Mouse (Mus musculus) neural tube, embryonic 12.5 days (tissue): ENCODE measurements around the gene Sh3pxd2a. TPM values are rescaled to one million over a fixed set of nuclear protein-coding genes. Genes with fewer than 3 reads are reported as not detected.

Experiments
- ATAC-seq: fragments of 200-750 bp; cut with Nextera tagmentation; 2 replicates; pipeline ENCODE4 v1.8.0; 2017; ENCODE audit warnings: low read depth, mild to moderate bottlenecking, moderate TSS enrichment, moderate library complexity; ENCODE audit not compliant: low FRiP score
- H3K27ac ChIP-seq: fragments of 300-500 bp; sonication (generic); 2 replicates; pipeline ENCODE4 v1.5.1; 2016
- H3K27me3 ChIP-seq: fragments of 300-500 bp; sonication (generic); replicated peaks from 2 replicates; pipeline ENCODE4 v1.6.1; 2016; ENCODE audit warnings: mild to moderate bottlenecking
- H3K36me3 ChIP-seq: fragments of 300-500 bp; sonication (generic); 2 replicates; pipeline ENCODE4 v1.6.1; 2016; ENCODE audit warnings: mild to moderate bottlenecking
- H3K4me1 ChIP-seq: fragments of 300-500 bp; sonication (generic); 2 replicates; pipeline ENCODE4 v1.6.1; 2016
- H3K4me2 ChIP-seq: fragments of 300-500 bp; sonication (generic); replicated peaks from 2 replicates; pipeline ENCODE4 v1.6.1; 2016; ENCODE audit warnings: mild to moderate bottlenecking
- H3K4me3 ChIP-seq: fragments of 300-500 bp; sonication (generic); 2 replicates; pipeline ENCODE4 v1.5.1; 2016
- H3K9ac ChIP-seq: fragments of 300-500 bp; sonication (generic); 2 replicates; pipeline ENCODE4 v1.6.1; 2016; ENCODE audit warnings: mild to moderate bottlenecking
- H3K9me3 ChIP-seq: fragments of 300-500 bp; sonication (generic); 2 replicates; pipeline ENCODE4 v1.6.1; 2016; ENCODE audit warnings: mild to moderate bottlenecking
- WGBS: fragments of 180-500 bp; shearing (Covaris S2); methylation state at CpG from one replicate; pipeline ENCODE4 v1.1.7; 2016; 5-methylcytosine and 5-hydroxymethylcytosine counted together
- polyA plus RNA-seq: library from polyadenylated mRNA; unstranded; fragments of >200 nt; fragmentation: Nextera tagmentation; extraction: Ambion mirVana; gene quantifications from 2 replicates; pipeline ENCODE4 v1.2.1, GENCODE M21; 2016

Gene Sh3pxd2a
- polyA plus RNA-seq, 1 experiment from 2014 or later, result 4.6 TPM

DNA sequence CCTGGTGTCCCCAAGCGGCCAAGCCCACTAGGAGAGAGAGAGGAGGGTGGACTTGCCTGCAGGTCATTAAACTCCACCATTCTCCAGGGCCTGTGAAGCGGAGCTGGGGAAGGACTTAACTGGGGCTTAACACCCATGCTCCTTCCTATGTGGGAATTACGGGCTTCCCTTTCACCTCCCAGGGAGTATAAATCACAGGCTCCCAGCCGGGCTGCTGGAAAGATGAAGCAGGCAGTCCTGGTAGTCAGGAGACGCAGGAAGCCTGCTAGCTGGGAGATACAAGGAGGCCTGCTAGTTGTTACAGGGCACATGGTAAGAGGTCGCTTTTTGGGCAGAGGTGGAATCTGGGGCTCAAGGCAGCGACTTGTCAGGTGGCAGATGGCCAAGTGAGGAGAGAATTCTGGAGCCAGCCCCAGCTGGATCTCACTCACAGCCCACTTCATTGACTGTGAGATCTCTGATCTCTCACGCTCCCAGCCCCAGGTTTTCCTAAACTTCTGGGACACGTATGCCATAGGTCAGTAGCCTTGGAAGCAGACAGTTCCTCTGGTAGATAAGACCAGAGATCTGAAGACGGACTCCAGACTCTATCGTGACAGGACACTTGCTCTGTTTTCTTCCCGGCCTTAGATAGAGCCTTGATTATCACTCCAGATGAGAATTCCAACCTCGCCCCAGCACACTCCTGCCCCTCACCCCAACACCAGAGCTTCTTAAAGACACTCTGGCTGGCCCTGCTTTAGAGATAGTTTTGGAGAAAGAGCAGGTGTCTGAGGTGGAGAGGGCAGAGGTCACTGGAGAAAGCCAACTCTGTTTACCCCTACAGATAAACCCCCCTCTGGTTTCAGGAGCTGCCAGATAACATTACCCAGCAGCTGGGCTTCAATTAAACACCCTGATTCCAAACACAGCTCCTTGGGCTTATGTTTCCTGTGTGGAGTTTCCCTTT lies 36.1 kb downstream of the Sh3pxd2a start:
- WGBS, result 45% methylated on average over 13 of the region's 13 CpGs
- Histone ChIP-seq H3K27ac (no peak overlapping the region), H3K4me2 (no peak overlapping the region), H3K9me3 (no peaks in the 10 kb centered on the region), H3K9ac (no peak overlapping the region), H3K27me3 (no peaks in the 10 kb centered on the region), H3K4me1 (peaks cover 26% of the 10 kb centered on the region), H3K4me3 (no peak overlapping the region), H3K36me3 (no peaks in the 10 kb centered on the region; the same call in 1 of the 2 replicates)
- no peak for ATAC-seq

DNA sequence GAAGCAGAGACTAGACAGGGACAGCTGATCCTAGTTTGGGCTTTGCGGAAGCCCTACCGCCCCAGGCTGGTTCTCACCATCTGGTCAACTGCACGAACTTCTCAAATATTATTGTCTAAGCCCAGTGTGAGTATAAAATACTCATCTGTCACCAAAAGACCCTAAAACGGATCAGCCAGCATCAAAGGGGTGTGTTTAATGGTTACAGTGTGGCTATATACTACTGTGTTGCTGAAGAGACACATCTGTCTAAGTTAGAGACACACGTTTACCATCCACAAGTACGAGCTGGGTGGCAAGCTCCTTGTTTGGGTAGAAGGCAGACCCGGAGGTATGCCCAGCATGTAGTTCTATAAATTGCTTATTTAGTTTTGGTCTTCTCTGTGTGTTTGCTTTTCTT lies 40.6 kb downstream of the Sh3pxd2a start:
- Histone ChIP-seq H3K9me3 (no peaks in the 10 kb centered on the region), H3K9ac (no peak overlapping the region)
- WGBS, result 79% methylated on average over 7 of the region's 7 CpGs

DNA sequence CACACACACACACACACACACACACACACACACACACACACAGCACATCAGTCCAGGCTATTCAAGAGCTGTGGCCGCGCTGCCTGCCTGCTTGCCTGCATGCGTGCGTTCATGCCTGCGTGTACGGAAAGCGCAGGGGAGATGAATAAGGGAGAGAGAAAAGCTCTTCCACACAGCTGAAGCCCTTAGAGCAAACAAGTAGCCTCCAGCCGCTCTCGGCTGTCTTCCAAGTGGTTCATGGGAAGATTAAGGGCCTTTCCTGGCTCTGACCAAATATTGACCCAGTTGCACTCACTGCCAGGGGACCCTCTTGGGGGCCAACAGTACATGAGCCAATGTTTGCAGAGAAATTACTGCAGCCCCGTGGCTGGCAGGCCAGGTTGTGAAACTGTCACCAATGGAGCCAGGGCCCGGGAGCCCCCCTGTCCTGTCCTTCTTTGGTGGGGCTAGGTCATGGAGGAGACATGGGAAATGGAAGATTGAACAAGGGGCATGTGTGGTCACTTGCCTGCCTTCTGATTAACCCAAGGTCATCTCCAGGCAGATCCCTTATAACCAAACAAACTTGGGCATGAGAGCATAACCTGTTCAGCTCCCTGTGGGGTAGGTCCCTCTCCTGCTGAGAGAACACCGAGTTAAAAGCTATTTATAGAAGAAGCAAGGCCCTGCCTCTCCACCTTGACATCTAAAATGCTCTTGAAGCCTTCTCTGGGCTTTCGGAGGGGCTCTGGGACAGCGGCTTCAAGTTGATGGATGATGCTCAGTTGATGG lies 42.9 kb downstream of the Sh3pxd2a start:
- ATAC-seq, result no peak
- Histone ChIP-seq H3K9me3 (no peaks in the 10 kb centered on the region), H3K4me1 (peaks cover 13% of the 10 kb centered on the region; the same call in 1 of the 2 replicates), H3K4me3 (no peak overlapping the region), H3K9ac (no peak overlapping the region), H3K27me3 (no peaks in the 10 kb centered on the region), H3K36me3 (no peaks in the 10 kb centered on the region; the same call in 1 of the 2 replicates), H3K4me2 (no peak overlapping the region), H3K27ac (no peak overlapping the region)
- WGBS, result 72% methylated on average over 14 of the region's 14 CpGs

More for the DNA sequence above, 40.6 kb downstream of the Sh3pxd2a start:
- no peaks in the 10 kb centered on the region for H3K27me3 ChIP-seq
- no peak for ATAC-seq
- H3K27ac ChIP-seq, result no peak overlapping the region
- peaks cover 28% of the 10 kb centered on the region for H3K4me1 ChIP-seq
- H3K4me2 ChIP-seq, result no peak overlapping the region
- no peak overlapping the region for H3K4me3 ChIP-seq
- H3K36me3 ChIP-seq, result no peaks in the 10 kb centered on the region; the same call in 1 of the 2 replicates

DNA sequence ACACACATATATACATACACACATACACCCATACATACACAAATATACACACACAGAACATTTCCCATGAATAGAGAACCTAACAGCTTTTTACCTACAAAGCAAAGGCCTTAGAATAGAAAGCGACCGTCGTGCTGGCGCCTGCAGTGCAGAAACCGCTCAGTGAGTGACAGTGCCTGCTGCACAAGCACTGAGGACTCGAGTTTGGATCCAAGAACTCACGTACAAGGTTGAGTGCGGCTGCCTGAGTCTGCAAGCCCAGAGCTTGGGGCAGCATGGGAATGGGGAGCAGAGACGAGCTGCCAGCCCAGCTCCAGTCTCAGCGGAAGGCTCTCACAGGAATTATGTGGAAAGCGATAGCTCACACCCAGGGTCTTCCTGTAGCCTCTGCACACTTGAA lies 43.7 kb downstream of the Sh3pxd2a start:
- no peak overlapping the region for H3K27ac ChIP-seq
- H3K36me3 ChIP-seq, result no peaks in the 10 kb centered on the region; the same call in 1 of the 2 replicates
- H3K27me3 ChIP-seq, result no peaks in the 10 kb centered on the region
- WGBS, result 84% methylated on average over 11 of the region's 11 CpGs
- H3K4me2 ChIP-seq, result no peak overlapping the region
- H3K4me1 ChIP-seq, result peaks cover 13% of the 10 kb centered on the region; the same call in 1 of the 2 replicates
- no peak overlapping the region for H3K9ac ChIP-seq
- no peak overlapping the region for H3K4me3 ChIP-seq
- no peaks in the 10 kb centered on the region for H3K9me3 ChIP-seq
- no peak for ATAC-seq

DNA sequence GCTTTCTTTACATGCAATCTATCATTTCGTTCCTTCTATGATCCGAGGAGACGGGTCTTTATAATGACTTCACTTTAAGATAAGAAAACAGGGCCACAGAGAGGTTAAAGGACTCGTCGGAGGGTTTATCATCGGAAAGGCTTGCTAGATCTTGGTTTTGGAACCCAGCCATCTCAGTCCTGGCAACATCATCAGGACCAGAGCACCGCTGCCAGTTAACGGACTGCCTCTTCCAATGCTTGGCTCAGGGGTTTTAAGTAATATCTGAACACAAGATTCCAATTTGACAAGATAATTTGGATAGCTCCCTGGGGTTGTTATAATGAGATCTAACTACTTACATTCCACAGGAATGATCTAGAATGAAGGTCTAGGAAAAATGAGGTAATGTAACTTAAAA lies 45.0 kb downstream of the Sh3pxd2a start:
- H3K4me1 ChIP-seq, result peaks cover 23% of the 10 kb centered on the region
- ATAC-seq, result no peak
- 84% methylated on average over 8 of the region's 8 CpGs for WGBS
- no peak overlapping the region for H3K9ac ChIP-seq
- H3K27ac ChIP-seq, result no peak overlapping the region
- no peaks in the 10 kb centered on the region; the same call in 1 of the 2 replicates for H3K36me3 ChIP-seq
- H3K4me2 ChIP-seq, result no peak overlapping the region
- no peaks in the 10 kb centered on the region for H3K27me3 ChIP-seq
- no peaks in the 10 kb centered on the region for H3K9me3 ChIP-seq
- H3K4me3 ChIP-seq, result no peak overlapping the region

- no peak overlapping the region for H3K9ac ChIP-seq
Observed at GRCm38 (mm10) chr19:47416161-47416560, 48.0 kb downstream of the Sh3pxd2a start.

GRCm38 (mm10) chr19:47414142-47414905 lies 49.9 kb downstream of the Sh3pxd2a start:
- H3K36me3 ChIP-seq, result no peaks in the 10 kb centered on the region
- H3K4me3 ChIP-seq, result no peak overlapping the region
- H3K9ac ChIP-seq, result no peak overlapping the region
- H3K4me2 ChIP-seq, result no peak overlapping the region
- no peak for ATAC-seq
- no peaks in the 10 kb centered on the region for H3K9me3 ChIP-seq
- WGBS, result 66% methylated on average over 13 of the region's 13 CpGs
- H3K27me3 ChIP-seq, result no peaks in the 10 kb centered on the region
- peaks cover 10% of the 10 kb centered on the region for H3K4me1 ChIP-seq
- no peak overlapping the region for H3K27ac ChIP-seq

More at GRCm38 (mm10) chr19:47416161-47416560, 48.0 kb downstream of the Sh3pxd2a start:
- Histone ChIP-seq H3K4me3 (no peak overlapping the region), H3K9me3 (no peaks in the 10 kb centered on the region), H3K4me1 (peaks cover 13% of the 10 kb centered on the region; the same call in 1 of the 2 replicates), H3K4me2 (no peak overlapping the region), H3K27me3 (no peaks in the 10 kb centered on the region), H3K36me3 (no peaks in the 10 kb centered on the region), H3K27ac (no peak overlapping the region)
- WGBS, result 90% methylated on average over 12 of the region's 12 CpGs
- ATAC-seq, result no peak

- H3K4me2 ChIP-seq, result no peak overlapping the region
- no peaks in the 10 kb centered on the region for H3K27me3 ChIP-seq
- no peak overlapping the region for H3K27ac ChIP-seq
- H3K9me3 ChIP-seq, result no peaks in the 10 kb centered on the region
- no peak overlapping the region for H3K4me3 ChIP-seq
- no peaks in the 10 kb centered on the region for H3K36me3 ChIP-seq
- H3K4me1 ChIP-seq, result peaks cover 16% of the 10 kb centered on the region
- 89% methylated on average over 6 of the region's 6 CpGs for WGBS
- no peak for ATAC-seq
- H3K9ac ChIP-seq, result no peak overlapping the region
Observed at GRCm38 (mm10) chr19:47413458-47414005, 50.7 kb downstream of the Sh3pxd2a start.

DNA sequence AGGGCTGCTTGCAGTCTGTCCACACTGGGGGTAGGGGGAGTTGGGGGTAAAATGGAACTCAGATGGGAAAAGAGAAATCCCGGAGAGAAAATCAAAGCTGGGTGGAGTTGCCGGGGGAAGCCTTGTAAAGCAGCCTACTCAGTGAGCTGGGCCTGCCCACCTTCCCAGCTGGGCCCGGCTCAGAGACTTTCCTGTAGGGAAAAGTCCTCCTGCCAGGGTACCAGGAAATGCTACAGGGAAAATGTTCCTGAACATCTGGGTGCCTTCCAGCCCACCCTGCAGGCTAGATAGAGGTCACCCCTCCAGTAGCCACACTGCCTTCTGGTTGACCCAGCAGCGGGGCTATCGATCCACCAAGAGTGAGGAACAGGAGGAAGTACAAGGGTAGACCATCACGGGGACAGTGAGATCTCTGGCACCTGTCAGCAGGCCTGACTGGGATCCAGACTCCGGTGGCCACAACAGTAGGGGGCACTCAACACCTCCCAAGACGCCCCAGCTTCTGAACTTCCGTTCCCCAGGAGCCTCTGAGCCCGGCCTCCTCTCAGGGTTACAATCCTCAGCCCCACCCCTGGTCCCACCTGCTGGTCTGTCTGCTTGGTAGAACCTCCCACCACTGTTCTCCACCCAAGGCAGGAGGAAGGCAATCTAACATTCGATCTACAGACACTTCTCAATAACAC lies 51.5 kb downstream of the Sh3pxd2a start:
- 76% methylated on average over 11 of the region's 11 CpGs for WGBS
- H3K4me3 ChIP-seq, result no peak overlapping the region
- H3K9me3 ChIP-seq, result no peaks in the 10 kb centered on the region
- no peaks in the 10 kb centered on the region for H3K27me3 ChIP-seq
- no peak overlapping the region for H3K4me2 ChIP-seq
- H3K4me1 ChIP-seq, result peaks cover 17% of the 10 kb centered on the region
- no peak for ATAC-seq
- no peak overlapping the region for H3K9ac ChIP-seq
- H3K36me3 ChIP-seq, result no peaks in the 10 kb centered on the region
- H3K27ac ChIP-seq, result no peak overlapping the region

DNA sequence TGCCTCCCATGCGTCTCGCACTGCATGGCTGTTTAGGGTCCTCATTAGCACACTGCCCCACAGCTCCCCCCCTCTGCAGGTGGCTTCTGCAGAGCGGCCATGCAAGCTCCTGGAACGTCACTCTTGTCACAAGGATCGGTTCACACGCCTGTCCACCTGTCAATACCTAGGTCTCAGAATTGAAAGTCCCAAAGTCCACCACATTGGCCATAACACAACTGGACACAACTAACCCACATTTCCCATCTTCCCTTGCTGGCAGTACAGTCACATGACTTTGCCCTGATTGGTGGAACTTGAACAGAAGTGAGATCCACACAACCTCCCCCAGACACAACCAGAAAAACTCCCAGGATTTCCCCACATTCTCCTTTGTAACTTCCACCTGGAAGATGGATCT lies 53.9 kb downstream of the Sh3pxd2a start:
- H3K36me3 ChIP-seq, result no peaks in the 10 kb centered on the region
- H3K4me2 ChIP-seq, result no peak overlapping the region
- 95% methylated on average over 6 of the region's 6 CpGs for WGBS
- no peak for ATAC-seq
- H3K27ac ChIP-seq, result no peak overlapping the region
- H3K27me3 ChIP-seq, result no peaks in the 10 kb centered on the region
- H3K4me1 ChIP-seq, result peaks cover 20% of the 10 kb centered on the region
- no peak overlapping the region for H3K9ac ChIP-seq
- no peak overlapping the region for H3K4me3 ChIP-seq
- H3K9me3 ChIP-seq, result no peaks in the 10 kb centered on the region

GRCm38 (mm10) chr19:47409142-47409541 lies 55.1 kb downstream of the Sh3pxd2a start:
- Histone ChIP-seq H3K27ac (no peak overlapping the region), H3K9me3 (no peaks in the 10 kb centered on the region), H3K4me3 (no peak overlapping the region), H3K9ac (no peak overlapping the region), H3K36me3 (no peaks in the 10 kb centered on the region), H3K4me1 (peaks cover 12% of the 10 kb centered on the region; the same call in 1 of the 2 replicates), H3K27me3 (no peaks in the 10 kb centered on the region), H3K4me2 (no peak overlapping the region)
- no peak for ATAC-seq
